Mouse (Mus musculus) ES-Bruce4 (cell line): ENCODE results near the gene Mettl21a.

ENCODE experiments used
- CTCF ChIP-seq: IDR thresholded peaks from one replicate; pipeline ENCODE4 v1.8.1; 2011; ENCODE audit warnings: low read depth, low read length
- EP300 ChIP-seq: IDR thresholded peaks from 2 replicates; pipeline ENCODE4 v1.6.1; 2011; ENCODE audit warnings: low read depth, low read length; ENCODE audit not compliant: insufficient read depth
- POLR2A ChIP-seq: IDR thresholded peaks from one replicate; pipeline ENCODE4 v1.8.1; 2011; ENCODE audit warnings: low read length; ENCODE audit not compliant: insufficient read depth

- TF ChIP-seq CTCF (no peak), POLR2A (no peak), EP300 (no peak)
Measured at GRCm38 (mm10) chr1:64614801-64615345, 2.2 kb downstream of the Mettl21a start.
